Mouse (Mus musculus) limb, embryonic 11.5 days (tissue): Measurements from ENCODE around the gene Nav3. TPM values are rescaled to one million over a fixed set of nuclear protein-coding genes. Genes with fewer than 3 reads are reported as not detected.
"Not testable (repeated sequence)": the region's sequence is repeated elsewhere in the genome, so short reads cannot be mapped to it uniquely, and the experiment has no call there.

Experiments
- ATAC-seq: fragments of 200-750 bp; cut with Nextera tagmentation; 2 replicates; pipeline ENCODE4 v1.8.0; 2017; ENCODE audit warnings: low read depth; ENCODE audit not compliant: insufficient number of reproducible peaks, low FRiP score, low TSS enrichment
- DNase-seq: peaks from one replicate; pipeline ENCODE4 v3.0.0-alpha.2; 2015; ENCODE audit warnings: low spot score
- H3K27ac ChIP-seq: fragments of 300-500 bp; sonication (generic); replicated peaks from 2 replicates; pipeline ENCODE4 v1.5.1; 2014; ENCODE audit warnings: low read depth, mild to moderate bottlenecking, low read length
- H3K27me3 ChIP-seq: fragments of 300-500 bp; sonication (generic); 2 replicates; pipeline ENCODE4 v1.6.1; 2014; ENCODE audit warnings: mild to moderate bottlenecking, low read length, mixed read lengths; ENCODE audit not compliant: control insufficient read depth, insufficient read depth
- H3K36me3 ChIP-seq: fragments of 300-500 bp; sonication (generic); 2 replicates; pipeline ENCODE4 v1.6.1; 2014; ENCODE audit warnings: mild to moderate bottlenecking, low read length, moderate library complexity, mixed read lengths; ENCODE audit not compliant: control insufficient read depth, insufficient read depth
- H3K4me1 ChIP-seq: fragments of 300-500 bp; sonication (generic); 2 replicates; pipeline ENCODE4 v1.6.1; 2014; ENCODE audit warnings: low read length, mixed read lengths; ENCODE audit not compliant: control insufficient read depth, insufficient read depth
- H3K4me2 ChIP-seq: fragments of 300-500 bp; sonication (generic); 2 replicates; pipeline ENCODE4 v1.6.1; 2014; ENCODE audit warnings: low read depth, mild to moderate bottlenecking, moderate library complexity; ENCODE audit not compliant: severe bottlenecking
- H3K4me3 ChIP-seq: fragments of 300-500 bp; sonication (generic); 2 replicates; pipeline ENCODE4 v1.5.1; 2014; ENCODE audit warnings: low read depth, low read length
- H3K9ac ChIP-seq: fragments of 300-500 bp; sonication (generic); 2 replicates; pipeline ENCODE4 v1.6.1; 2014; ENCODE audit warnings: mild to moderate bottlenecking, low read length
- H3K9me3 ChIP-seq: fragments of 300-500 bp; sonication (generic); 2 replicates; pipeline ENCODE4 v1.6.1; 2016; ENCODE audit warnings: low read length; ENCODE audit not compliant: control insufficient read depth
- WGBS: fragments of 180-500 bp; shearing (Covaris S2); extraction: QIAGEN DNeasy Blood & Tissue Kit; methylation state at CpG from one replicate; pipeline ENCODE4 v1.1.7; 2014; 5-methylcytosine and 5-hydroxymethylcytosine counted together
- polyA plus RNA-seq: library from polyadenylated mRNA; unstranded; fragments of >200 nt; fragmentation: Nextera tagmentation; extraction: Ambion mirVana; gene quantifications from 2 replicates; pipeline ENCODE4 v1.2.1, GENCODE M21; 2014

Nav3 gene
- polyA plus RNA-seq, 1 experiment from 2014 or later = 1.8 TPM

DNA sequence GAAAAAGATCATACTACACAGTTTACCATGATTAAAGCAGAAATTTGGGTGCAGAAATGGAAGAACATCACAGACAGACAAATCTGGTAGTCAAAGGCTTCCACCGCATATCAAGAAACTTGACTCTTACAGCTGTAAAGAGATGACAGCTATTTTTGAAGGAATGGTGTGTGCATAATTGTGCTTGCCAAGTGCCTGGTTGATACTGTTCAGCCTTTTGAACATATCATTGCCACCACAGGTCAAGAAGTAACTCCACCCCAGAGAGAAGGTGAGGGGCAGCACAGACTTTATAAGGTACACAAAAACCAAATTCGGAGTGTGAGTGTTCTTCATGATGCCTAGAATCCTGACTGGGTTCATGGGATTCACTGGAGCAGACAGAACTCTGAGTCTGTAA lies 53.1 kb downstream of the Nav3 start:
- no peak overlapping the region for H3K9ac ChIP-seq
- no peaks in the 10 kb centered on the region for H3K4me1 ChIP-seq
- no peak for DNase-seq
- 90% methylated on average over 2 of the region's 2 CpGs for WGBS
- no peaks in the 10 kb centered on the region for H3K27me3 ChIP-seq
- H3K27ac ChIP-seq = no peak overlapping the region
- no peaks in the 10 kb centered on the region for H3K36me3 ChIP-seq
- H3K4me2 ChIP-seq = no peak overlapping the region
- H3K9me3 ChIP-seq = no peaks in the 10 kb centered on the region
- no peak overlapping the region for H3K4me3 ChIP-seq
- no peak for ATAC-seq

DNA sequence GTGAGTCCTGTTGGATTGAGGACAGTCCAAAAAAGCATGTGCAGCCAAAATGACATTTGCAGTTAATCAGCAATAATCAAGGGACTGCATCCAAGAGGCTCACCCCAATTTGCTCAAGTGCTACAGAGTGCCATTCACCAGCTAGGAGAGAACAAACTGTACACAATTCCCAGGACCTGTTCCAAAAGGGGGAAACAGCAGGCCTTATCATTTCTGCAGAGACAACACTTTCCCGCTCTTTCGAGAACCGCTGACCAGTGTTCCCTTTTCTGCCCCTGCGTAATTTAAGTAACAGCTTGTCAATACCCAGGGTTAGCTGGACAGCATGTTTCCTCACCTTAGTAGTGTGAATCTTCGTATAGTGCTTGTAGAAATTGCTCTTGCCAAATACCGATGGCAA lies 55.4 kb downstream of the Nav3 start:
- H3K9ac ChIP-seq = no peak overlapping the region
- DNase-seq = no peak
- no peak for ATAC-seq
- H3K4me2 ChIP-seq = no peak overlapping the region
- H3K4me3 ChIP-seq = no peak overlapping the region
- no peaks in the 10 kb centered on the region for H3K27me3 ChIP-seq
- H3K27ac ChIP-seq = no peak overlapping the region
- no peaks in the 10 kb centered on the region for H3K4me1 ChIP-seq
- no peaks in the 10 kb centered on the region for H3K9me3 ChIP-seq
- H3K36me3 ChIP-seq = no peaks in the 10 kb centered on the region
- WGBS = 87% methylated on average over 6 of the region's 6 CpGs

DNA sequence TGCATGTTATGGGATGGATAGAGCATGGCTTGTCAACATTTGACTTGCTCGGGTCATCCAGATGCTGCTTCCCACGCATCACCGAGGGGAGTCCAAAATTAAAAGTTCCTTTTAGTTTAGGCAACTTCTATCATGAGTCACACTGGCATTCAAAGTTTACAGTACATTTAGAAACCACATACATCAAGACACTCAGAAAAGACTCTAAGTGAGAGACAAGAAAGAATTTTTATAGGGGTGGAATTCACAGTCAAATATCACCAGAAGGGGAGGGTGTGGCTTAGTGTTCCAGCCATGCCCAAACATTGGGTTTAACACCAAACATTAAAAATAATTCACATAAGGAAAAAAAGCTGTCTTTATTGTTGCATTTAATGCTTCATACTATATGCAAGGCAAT lies 57.4 kb downstream of the Nav3 start:
- Histone ChIP-seq H3K4me3 (no peak overlapping the region), H3K4me1 (no peaks in the 10 kb centered on the region), H3K4me2 (no peak overlapping the region), H3K36me3 (no peaks in the 10 kb centered on the region), H3K27ac (no peak overlapping the region), H3K27me3 (no peaks in the 10 kb centered on the region), H3K9ac (no peak overlapping the region), H3K9me3 (no peaks in the 10 kb centered on the region)
- 96% methylated on average over 3 of the region's 3 CpGs for WGBS
- DNase-seq (no peak), ATAC-seq (no peak)

DNA sequence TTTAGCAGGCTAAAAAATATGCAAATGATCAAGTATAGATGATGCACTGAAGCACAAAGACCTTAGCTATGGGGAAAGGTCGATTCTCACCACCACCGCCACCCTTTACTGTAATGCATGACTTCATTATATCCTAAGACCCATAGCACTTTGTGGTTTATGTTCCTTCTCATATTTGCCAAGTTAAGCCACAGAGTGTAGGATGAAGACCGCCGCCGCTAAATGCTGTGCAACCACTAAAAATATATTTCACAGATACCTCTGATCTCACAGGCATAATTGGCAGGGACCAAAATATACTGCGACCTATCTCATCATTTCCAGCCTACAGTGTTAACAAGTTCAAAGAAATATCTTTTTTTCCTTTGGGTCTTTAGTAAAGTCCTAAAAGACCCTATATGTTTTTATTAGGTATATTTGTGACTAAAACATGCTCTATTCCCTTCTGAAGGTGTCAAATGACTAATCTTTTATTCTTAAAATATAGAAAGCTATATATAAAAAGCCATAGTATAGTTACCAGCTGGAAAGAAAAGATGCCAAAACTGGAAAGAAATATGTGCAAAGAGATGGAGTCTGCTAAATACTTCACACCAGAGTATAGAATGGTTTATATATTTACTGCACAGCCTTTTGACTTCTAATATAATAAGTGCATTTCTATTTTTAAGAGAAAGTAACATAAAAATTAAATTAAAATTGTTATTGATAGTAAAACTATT lies 69.4 kb downstream of the Nav3 start:
- Histone ChIP-seq H3K36me3 (no peaks in the 10 kb centered on the region), H3K9me3 (no peaks in the 10 kb centered on the region), H3K4me2 (no peak overlapping the region), H3K9ac (no peak overlapping the region), H3K4me3 (no peak overlapping the region), H3K4me1 (no peaks in the 10 kb centered on the region), H3K27ac (no peak overlapping the region), H3K27me3 (no peaks in the 10 kb centered on the region)
- 95% methylated on average over 6 of the region's 6 CpGs for WGBS
- DNase-seq (no peak), ATAC-seq (no peak)

DNA sequence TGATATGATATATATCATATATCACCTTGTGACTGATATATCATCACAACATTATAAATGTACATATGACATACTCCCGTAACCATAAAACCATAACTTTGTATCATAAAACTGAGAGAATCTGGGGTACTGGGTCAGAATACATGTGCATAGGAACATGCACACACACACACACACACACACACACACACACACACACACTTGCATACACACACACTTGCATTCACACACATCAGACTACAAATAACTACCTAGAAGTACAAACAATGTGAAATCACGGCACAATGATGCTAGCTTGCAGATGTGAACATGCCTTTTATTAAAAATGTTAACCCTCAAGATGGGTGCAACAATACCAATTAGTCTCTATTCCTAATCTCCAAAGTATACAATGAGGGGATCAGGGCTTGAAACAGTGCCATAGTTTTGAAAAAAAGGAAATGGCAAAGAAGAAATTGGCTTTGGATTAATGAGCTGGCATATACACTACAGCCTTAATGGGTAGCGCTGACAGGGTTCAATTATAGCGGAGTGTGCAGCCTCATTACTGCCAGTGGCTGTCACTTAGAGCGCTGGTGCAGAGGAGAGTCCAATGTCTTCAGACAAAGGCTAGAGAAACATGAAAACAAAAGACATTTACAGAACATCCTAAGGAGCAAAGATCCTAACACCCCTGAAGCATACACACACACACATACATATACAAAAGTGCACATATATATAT lies 72.3 kb downstream of the Nav3 start:
- not testable (repeated sequence) for H3K27me3 ChIP-seq

DNA sequence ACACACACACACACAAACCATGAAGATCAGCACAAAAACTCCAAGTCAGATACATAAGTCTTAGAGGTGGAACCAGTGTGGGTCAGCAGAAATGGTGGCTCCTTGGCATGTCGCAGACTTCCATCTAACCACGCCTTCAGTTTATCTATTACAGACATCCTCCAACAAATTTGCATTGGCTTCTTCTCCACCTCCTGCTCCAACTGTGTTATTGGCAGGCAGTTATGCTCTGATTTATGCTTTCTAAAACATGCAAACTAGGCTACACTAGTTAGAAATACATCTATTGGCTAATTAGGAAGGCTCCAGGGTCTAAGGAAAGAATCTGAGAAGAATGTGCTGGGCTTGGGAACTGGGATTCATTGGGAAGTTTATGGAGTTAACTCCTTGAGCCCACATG lies 75.2 kb downstream of the Nav3 start:
- H3K9me3 ChIP-seq = no peaks in the 10 kb centered on the region
- DNase-seq (no peak), ATAC-seq (no peak)
- no peaks in the 10 kb centered on the region for H3K27me3 ChIP-seq
- no peak overlapping the region for H3K4me2 ChIP-seq
- H3K9ac ChIP-seq = no peak overlapping the region
- 92% methylated on average over 2 of the region's 2 CpGs for WGBS
- H3K27ac ChIP-seq = no peak overlapping the region
- no peaks in the 10 kb centered on the region for H3K4me1 ChIP-seq
- no peaks in the 10 kb centered on the region for H3K36me3 ChIP-seq
- no peak overlapping the region for H3K4me3 ChIP-seq

More for the DNA sequence above, 72.3 kb downstream of the Nav3 start:
- WGBS = 78% methylated on average over 5 of the region's 5 CpGs
- not testable (repeated sequence) for H3K9ac ChIP-seq, H3K4me2 ChIP-seq, H3K4me1 ChIP-seq, DNase-seq, H3K27ac ChIP-seq, H3K4me3 ChIP-seq, H3K9me3 ChIP-seq, H3K36me3 ChIP-seq, ATAC-seq

DNA sequence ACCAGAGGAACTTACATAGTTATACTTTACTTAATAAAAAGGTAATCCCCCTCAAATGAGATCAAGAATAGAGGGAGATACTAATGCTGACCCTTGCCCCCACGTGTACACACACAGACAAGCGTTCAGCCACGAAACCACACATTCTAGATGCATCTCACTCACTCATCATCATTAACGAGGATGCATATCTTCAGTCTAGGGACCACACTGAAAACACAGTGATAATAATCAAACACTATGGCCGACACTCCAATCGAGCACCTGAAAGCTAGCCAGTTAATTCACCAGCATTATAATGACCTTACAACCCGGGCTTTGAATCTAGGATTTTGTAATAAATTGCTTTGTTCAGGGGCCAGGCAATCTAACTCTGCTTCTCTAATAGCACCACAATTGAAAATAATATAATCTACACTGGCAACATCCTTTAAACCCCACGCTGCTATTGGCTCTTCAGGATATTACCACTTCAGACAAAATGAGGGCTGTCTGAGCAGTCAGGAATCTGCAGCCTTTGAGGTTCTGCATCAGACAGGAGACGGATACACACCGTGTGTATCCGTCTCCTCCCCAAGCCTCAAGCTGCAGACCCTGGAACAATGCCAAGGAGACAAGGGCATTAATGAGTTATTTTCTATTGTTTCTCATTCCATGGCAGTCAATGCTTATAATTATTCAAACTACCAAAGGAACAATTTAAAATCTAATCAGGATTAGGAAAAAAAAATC lies 83.1 kb downstream of the Nav3 start:
- no peak overlapping the region for H3K4me2 ChIP-seq

DNA sequence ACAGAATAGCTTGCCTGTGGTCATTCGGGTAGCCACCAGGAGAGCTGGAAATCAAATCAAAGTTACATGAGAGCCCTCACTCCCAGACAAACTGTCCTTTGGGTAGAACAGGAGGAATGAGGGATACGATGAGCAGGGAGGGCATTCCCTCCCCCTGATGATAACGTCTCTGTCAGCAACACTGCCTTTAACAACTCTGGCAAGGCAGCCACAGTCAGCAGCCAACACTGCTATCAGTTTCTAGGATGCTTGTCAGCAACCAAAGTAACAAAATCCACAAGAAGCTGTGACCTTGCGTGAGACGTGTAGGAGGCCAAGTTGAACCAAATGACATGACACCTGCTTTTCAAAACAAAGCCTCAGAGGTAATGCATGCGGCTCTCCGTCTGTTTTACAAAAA lies 103.9 kb downstream of the Nav3 start:
- no peaks in the 10 kb centered on the region for H3K9me3 ChIP-seq
- H3K4me2 ChIP-seq = no peak overlapping the region
- H3K27me3 ChIP-seq = no peaks in the 10 kb centered on the region
- H3K4me3 ChIP-seq = no peak overlapping the region
- no peaks in the 10 kb centered on the region for H3K36me3 ChIP-seq
- no peak overlapping the region for H3K27ac ChIP-seq
- H3K4me1 ChIP-seq = no peaks in the 10 kb centered on the region
- ATAC-seq (no peak), DNase-seq (no peak)
- WGBS = 78% methylated on average over 7 of the region's 7 CpGs
- no peak overlapping the region for H3K9ac ChIP-seq

More for the DNA sequence above, 83.1 kb downstream of the Nav3 start:
- no peak overlapping the region for H3K4me3 ChIP-seq
- no peaks in the 10 kb centered on the region for H3K4me1 ChIP-seq
- ATAC-seq = no peak
- no peak overlapping the region for H3K27ac ChIP-seq
- DNase-seq = no peak
- H3K27me3 ChIP-seq = no peaks in the 10 kb centered on the region
- H3K9ac ChIP-seq = no peak overlapping the region
- H3K9me3 ChIP-seq = no peaks in the 10 kb centered on the region
- WGBS = 85% methylated on average over 11 of the region's 11 CpGs
- no peaks in the 10 kb centered on the region for H3K36me3 ChIP-seq
